Mouse (Mus musculus): ENCODE data around the gene Gm36864. TPM values are rescaled to one million over a fixed set of nuclear protein-coding genes. Genes with fewer than 3 reads are reported as not detected.
"Not testable (repeated sequence)": the region's sequence is repeated elsewhere in the genome, so short reads cannot be mapped to it uniquely, and the experiment has no call there.

Gm36864 gene
- polyA plus RNA-seq, 1 experiment from 2014 or later = not detected

DNA sequence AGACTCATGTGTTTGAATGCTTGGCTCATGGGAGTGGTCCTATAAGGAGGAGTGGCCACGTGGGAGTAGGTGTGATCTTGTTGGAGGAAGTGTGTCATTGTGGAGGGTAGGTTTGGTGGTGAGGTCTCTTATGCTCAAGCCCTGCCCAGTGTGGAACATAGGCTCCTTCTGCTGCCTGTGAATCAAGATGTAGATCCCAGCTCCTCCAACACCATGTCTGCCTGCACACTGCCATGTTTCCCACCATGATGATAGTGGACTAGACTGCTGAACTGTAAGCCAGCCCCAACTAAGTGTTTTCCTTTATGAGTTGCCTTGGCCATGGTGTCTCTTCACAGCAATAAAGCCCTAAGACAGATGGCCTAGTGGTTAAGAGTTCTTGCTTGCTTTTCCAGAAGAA is 8.1 kb downstream of the Gm36864 start:
- H3K9me3 ChIP-seq = no peaks in the 10 kb centered on the region
- H3K4me3 ChIP-seq = no peak overlapping the region
- peaks cover 14% of the 10 kb centered on the region for H3K36me3 ChIP-seq (replicated peaks)
- peaks cover 22% of the 10 kb centered on the region for H3K4me1 ChIP-seq
- no peak for DNase-seq (ENCODE audit: extremely low spot score, low spot score)
- H3K27me3 ChIP-seq (ENCODE audit: poor library complexity, severe bottlenecking) = no peaks in the 10 kb centered on the region
- no peak overlapping the region for H3K27ac ChIP-seq
- WGBS = 50% methylated on average over 1 of the region's 1 CpGs

DNA sequence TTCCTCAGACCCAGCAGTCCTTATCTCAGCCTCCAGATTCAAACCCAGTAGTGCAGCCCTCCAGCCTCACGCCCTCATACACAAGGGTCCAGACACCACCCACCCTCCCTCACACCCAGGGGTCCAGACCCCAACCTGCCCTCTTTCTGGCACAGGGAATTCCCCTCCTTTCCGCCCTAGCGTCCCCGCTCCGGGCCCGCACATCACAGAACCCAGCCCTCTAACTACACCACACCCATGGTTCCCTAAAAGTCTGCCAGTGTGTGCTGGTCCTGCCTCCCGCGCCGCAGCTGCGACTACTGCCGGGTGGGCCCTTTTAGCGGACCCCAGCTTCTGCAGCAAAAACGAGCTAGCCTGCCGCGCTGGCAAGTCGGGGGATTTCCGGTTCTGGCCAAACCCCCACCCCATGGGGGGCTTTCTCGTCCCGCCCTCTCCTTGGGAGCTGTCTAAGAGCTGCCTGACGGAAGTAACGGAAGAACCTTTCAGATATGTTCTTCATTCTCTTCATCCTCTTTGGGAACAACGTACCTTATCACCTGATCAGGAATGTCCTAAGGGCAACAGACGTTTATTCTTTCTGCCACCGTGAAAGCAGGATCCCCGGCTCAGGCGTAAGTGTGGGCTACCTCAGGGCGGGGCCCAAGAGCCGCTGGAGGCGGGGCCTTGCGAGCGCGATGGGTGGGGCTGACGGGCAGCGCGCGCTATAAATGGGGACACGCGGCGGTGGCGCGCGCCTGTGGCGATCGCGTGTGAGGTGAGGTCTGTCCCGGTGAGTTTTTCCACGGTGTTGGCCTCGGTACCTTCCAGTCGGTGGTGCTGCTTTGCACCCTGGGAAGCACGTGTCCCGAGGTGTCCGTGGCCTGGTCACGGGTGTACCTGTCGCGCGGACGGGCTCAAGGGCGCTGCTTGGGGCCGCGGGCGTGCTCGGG is 10.3 kb downstream of the Gm36864 start, which contains the start of the genes 1700028J19Rik and 2410002F23Rik:
1700028J19Rik (minus strand) TSS at position 641 of the 929 bp plus-strand sequence.
2410002F23Rik (plus strand) TSS at position 668 of the 929 bp plus-strand sequence.
- Histone ChIP-seq H3K27me3 (ENCODE audit: poor library complexity, severe bottlenecking) (no peaks in the 10 kb centered on the region), H3K27ac (peak within 1 kb of the TSS; percentile 98), H3K4me1 (peaks cover 24% of the 10 kb centered on the region), H3K4me3 (peak within 1 kb of the TSS; percentile 92), H3K9me3 (no peaks in the 10 kb centered on the region), H3K36me3 (replicated peaks) (peaks cover 36% of the 10 kb centered on the region)
- DNase-seq (ENCODE audit: extremely low spot score, low spot score) = peak; percentile 89
- WGBS = under 1% methylated on average over 62 of the region's 62 CpGs

DNA sequence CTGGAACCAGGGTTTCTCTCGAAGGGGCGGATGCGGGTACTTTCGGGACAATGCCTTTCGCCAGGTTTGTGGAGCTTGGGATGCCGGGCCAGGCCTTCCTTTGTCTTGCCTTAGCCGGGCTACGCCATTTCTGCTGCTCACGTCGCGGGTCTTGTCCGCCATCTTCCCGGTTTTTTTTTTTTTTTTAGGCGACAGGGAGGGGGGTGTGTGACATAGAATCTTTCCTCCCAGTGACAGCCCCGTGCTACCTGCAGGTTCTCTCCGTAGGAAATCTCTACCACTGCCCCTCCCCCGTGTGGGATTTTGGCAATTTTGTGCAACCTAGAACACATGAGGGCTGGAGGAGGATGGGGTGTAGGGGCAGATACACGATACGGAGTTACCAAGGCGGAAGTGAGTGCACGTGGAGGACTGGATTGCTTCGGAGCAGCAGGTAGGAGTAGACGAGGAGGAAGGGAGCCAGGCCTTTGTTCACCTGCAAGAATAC is 11.1 kb downstream of the Gm36864 start:
- Histone ChIP-seq H3K27me3 (ENCODE audit: poor library complexity, severe bottlenecking) (no peaks in the 10 kb centered on the region), H3K4me1 (peaks cover 24% of the 10 kb centered on the region), H3K4me3 (peak overlapping the region; percentile 92), H3K27ac (peak overlapping the region; percentile 98), H3K9me3 (no peaks in the 10 kb centered on the region), H3K36me3 (replicated peaks) (peaks cover 42% of the 10 kb centered on the region)
- peak; percentile 73 for DNase-seq (ENCODE audit: extremely low spot score, low spot score)
- under 1% methylated on average over 23 of the region's 23 CpGs for WGBS

DNA sequence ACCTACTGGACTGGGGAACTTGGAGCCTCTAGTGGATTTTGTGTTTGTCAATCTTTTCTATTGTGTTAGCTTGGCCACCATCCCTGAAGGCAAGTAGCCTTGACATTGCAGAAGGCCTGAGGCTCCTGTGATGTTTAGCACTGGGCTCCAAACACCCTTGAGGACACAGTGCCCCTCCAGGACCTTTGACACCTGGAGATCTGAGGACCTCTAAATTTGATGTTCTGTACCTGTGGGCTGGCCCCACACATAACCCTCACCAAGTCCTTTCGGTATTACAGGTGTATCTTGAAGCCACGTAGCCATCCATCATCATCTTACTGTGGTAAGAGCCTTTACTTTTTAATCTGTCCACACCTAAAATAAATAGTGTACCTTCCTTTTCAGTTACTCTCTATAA is 12.0 kb downstream of the Gm36864 start:
- Histone ChIP-seq H3K36me3 (replicated peaks) (peaks cover 52% of the 10 kb centered on the region), H3K4me3 (peak overlapping the region; percentile 92), H3K27me3 (ENCODE audit: poor library complexity, severe bottlenecking) (no peaks in the 10 kb centered on the region), H3K4me1 (peaks cover 30% of the 10 kb centered on the region), H3K27ac (no peak overlapping the region), H3K9me3 (no peaks in the 10 kb centered on the region)
- DNase-seq (ENCODE audit: extremely low spot score, low spot score) = no peak
- WGBS = 95% methylated on average over 2 of the region's 2 CpGs

DNA sequence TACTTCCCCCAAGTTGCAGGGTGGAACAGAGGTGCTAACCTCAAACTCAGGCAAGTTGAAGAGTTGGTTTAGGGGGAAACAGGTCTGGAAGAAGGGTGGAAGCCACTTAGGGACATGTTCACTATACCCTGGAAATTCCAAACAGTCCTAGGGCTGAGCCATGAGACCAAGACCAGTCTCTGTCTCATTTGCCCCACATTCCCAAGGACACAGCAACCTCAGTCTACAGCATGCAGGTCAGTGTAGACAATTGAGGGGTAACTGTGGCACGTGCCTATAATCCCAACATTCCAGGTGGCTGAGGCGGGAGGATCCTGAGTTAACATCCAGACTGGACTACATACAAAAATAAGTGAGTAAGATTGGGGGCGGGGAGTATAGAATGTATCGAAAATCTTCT is 13.3 kb downstream of the Gm36864 start:
- no peaks in the 10 kb centered on the region for H3K9me3 ChIP-seq
- no peaks in the 10 kb centered on the region for H3K27me3 ChIP-seq (ENCODE audit: poor library complexity, severe bottlenecking)
- no peak overlapping the region for H3K27ac ChIP-seq
- DNase-seq (ENCODE audit: extremely low spot score, low spot score) = no peak
- 92% methylated on average over 4 of the region's 4 CpGs for whole genome bisulfite sequencing
- no peak overlapping the region for H3K4me3 ChIP-seq
- H3K36me3 ChIP-seq (replicated peaks) = peaks cover 64% of the 10 kb centered on the region
- peaks cover 30% of the 10 kb centered on the region for H3K4me1 ChIP-seq

DNA sequence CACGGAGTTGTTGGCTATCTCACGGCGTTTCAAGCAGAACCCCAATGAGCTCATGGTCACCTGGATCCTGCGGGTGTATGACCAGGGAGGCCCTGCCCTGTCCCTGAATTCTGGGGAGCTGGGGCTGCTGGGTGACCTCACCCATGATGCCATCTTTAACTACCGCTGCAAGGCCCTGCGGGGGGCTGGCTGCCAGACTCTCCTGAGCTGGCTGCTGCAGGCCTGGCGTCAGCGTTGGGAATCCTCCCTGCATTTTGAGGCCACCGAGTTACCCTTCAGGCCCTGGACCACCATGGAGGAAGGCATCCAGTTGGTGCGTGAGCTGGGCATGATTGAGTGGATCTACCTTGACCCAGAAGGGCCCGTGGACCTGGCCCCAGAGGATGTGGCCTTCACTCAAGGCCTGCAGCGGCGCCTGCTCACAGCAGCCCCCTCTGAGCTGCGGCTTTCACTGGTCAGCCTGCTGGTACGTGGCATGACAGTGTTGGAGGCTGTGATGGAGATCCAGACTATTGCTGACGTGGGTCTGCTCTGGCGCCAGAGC is 14.8 kb downstream of the Gm36864 start:
- H3K27ac ChIP-seq; H3K4me3 ChIP-seq; DNase-seq (ENCODE audit: extremely low spot score, low spot score); H3K9me3 ChIP-seq; H3K27me3 ChIP-seq (ENCODE audit: poor library complexity, severe bottlenecking): not testable (repeated sequence)
- H3K36me3 ChIP-seq (replicated peaks) = peaks cover 77% of the 10 kb centered on the region
- WGBS = 93% methylated on average over 17 of the region's 17 CpGs
- H3K4me1 ChIP-seq = peaks cover 23% of the 10 kb centered on the region

DNA sequence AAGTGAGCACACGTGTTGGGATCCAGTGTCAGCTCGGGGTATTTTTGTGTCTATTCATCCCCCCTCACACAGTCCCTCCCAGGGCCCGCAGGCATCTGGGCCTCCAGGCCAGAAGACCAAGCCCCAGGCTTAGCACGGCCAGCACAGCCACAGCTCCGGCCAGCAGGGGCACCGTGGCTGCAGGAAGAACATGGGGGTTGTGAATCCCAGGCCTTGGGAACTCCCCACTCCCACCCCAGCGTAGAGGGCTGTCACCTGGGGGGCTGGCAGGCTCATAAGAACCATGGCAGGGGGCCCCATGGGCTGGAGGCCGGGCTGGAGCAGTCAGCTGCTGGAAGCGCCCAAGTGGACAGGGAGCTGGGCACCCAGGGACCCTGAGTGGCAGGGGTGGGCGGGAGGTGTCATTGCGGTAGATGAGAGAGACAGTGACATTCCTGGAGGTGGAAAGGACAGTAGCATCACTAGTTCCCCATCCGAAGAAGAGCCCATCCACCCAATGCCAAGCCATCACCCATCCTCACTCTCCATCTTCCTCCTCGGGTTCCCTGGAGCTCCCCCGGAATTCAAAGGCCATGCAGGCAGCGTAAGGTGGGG is 17.1 kb downstream of the Gm36864 start:
- Histone ChIP-seq H3K27me3 (ENCODE audit: poor library complexity, severe bottlenecking) (no peaks in the 10 kb centered on the region), H3K36me3 (replicated peaks) (peaks cover 76% of the 10 kb centered on the region), H3K27ac (no peak overlapping the region), H3K9me3 (no peaks in the 10 kb centered on the region), H3K4me1 (peaks cover 18% of the 10 kb centered on the region), H3K4me3 (no peak overlapping the region)
- WGBS = 76% methylated on average over 15 of the region's 15 CpGs
- no peak for DNase-seq (ENCODE audit: extremely low spot score, low spot score)

DNA sequence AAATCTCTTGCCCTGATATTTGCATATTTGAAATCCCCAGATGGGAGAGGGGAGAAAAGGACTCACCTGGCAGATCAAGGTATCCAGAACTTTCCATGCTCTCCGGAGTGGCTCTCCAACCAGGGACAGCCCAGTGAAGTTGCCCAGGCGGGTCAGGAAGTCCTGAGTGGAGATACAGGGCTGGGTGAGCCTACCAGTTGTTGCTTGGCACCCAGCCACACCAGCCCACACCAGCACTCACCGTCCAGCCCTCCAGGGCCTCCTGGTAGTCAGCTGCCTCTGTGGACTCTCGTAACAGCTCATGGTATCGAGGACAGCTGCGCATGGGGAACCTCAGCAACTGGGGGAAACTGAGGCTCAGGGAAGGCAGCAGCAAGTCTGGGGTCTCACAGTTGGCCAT is 19.0 kb downstream of the Gm36864 start:
- no peak for DNase-seq (ENCODE audit: extremely low spot score, low spot score)
- Histone ChIP-seq H3K4me3 (no peak overlapping the region), H3K4me1 (peaks cover 6% of the 10 kb centered on the region), H3K36me3 (replicated peaks) (peaks cover 58% of the 10 kb centered on the region), H3K27me3 (ENCODE audit: poor library complexity, severe bottlenecking) (no peaks in the 10 kb centered on the region), H3K27ac (no peak overlapping the region), H3K9me3 (no peaks in the 10 kb centered on the region)
- WGBS = 88% methylated on average over 6 of the region's 6 CpGs

DNA sequence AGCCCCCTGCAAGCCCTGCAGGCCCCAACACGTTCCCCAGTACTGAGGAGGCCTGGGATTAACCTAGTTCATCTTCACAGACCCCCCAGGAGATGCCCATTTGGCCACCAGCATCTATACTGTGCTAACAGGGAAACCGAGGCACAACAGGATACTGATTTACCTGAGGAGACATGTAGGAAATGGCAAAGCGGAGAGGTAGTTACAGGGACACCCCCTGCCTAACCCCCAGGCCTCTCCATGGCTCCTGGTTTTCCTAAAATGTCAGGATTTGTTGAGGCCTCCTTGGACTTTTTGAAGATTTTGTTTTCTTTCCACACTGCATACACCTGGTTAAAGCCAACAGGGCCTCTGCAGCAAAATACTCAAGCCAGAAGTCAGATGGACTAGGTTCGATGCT is 21.3 kb downstream of the Gm36864 start, which contains the start of gene Acp4:
Acp4 (minus strand) TSS at position 101 of the 400 bp plus-strand sequence.
- H3K27ac ChIP-seq = no peak within 1 kb of the TSS
- H3K9me3 ChIP-seq = no peaks in the 10 kb centered on the region
- no peak within 1 kb of the TSS for H3K4me3 ChIP-seq
- no peak for DNase-seq (ENCODE audit: extremely low spot score, low spot score)
- 88% methylated on average over 4 of the region's 4 CpGs for WGBS
- H3K4me1 ChIP-seq = peaks cover 5% of the 10 kb centered on the region
- H3K36me3 ChIP-seq (replicated peaks) = peaks cover 36% of the 10 kb centered on the region
- peaks cover 20% of the 10 kb centered on the region for H3K27me3 ChIP-seq (ENCODE audit: poor library complexity, severe bottlenecking)

DNA sequence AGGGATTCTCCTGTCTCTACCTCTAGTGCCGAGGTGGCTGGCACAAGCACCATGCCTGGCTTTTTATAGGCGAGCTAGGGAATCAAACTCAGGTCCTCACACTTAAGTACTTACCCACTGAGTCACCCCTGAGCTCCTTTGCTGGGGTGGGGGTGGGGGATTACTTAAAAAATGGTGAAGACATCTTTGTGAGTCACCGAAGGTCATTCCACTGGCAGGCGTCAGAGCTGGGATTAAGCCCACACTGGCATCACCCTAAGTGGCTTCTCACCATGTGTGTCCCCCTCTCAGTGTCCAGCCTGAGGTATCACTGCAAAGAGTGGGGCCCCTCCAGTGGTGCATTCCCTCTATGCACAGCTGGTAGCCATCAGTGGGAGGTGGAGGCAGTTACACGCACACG is 24.4 kb downstream of the Gm36864 start:
- Histone ChIP-seq H3K4me3 (no peak overlapping the region), H3K27ac (no peak overlapping the region), H3K4me1 (peaks cover 7% of the 10 kb centered on the region), H3K36me3 (replicated peaks) (peaks cover 4% of the 10 kb centered on the region; the same call in 1 of the 2 replicates), H3K9me3 (no peaks in the 10 kb centered on the region), H3K27me3 (ENCODE audit: poor library complexity, severe bottlenecking) (peaks cover 43% of the 10 kb centered on the region)
- DNase-seq (ENCODE audit: extremely low spot score, low spot score) = no peak
- 82% methylated on average over 6 of the region's 6 CpGs for WGBS

DNA sequence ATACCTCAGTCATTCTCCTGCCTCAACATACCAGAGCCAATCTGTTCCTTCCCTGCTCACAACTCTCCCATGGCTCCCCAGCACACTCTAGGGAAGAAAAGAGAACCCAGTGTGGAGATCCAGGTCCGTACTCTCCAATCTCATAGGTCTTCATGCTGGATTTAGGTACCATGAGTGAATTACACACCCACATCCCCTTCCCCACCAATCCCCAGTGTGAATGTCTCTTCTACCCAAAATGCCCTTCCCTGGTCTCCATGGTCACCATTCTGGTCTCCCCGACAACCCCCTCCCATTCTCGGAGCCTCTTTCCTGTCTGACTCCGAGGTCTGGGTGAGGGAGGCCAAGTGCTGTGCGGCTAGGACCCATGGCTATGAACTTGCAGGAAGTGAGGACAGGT is 25.2 kb downstream of the Gm36864 start, which contains the start of gene Gm15517:
Gm15517 (plus strand) TSS at position 301 of the 400 bp plus-strand sequence.
- DNase-seq (ENCODE audit: extremely low spot score, low spot score) = no peak
- 63% methylated on average over 5 of the region's 5 CpGs for WGBS

DNA sequence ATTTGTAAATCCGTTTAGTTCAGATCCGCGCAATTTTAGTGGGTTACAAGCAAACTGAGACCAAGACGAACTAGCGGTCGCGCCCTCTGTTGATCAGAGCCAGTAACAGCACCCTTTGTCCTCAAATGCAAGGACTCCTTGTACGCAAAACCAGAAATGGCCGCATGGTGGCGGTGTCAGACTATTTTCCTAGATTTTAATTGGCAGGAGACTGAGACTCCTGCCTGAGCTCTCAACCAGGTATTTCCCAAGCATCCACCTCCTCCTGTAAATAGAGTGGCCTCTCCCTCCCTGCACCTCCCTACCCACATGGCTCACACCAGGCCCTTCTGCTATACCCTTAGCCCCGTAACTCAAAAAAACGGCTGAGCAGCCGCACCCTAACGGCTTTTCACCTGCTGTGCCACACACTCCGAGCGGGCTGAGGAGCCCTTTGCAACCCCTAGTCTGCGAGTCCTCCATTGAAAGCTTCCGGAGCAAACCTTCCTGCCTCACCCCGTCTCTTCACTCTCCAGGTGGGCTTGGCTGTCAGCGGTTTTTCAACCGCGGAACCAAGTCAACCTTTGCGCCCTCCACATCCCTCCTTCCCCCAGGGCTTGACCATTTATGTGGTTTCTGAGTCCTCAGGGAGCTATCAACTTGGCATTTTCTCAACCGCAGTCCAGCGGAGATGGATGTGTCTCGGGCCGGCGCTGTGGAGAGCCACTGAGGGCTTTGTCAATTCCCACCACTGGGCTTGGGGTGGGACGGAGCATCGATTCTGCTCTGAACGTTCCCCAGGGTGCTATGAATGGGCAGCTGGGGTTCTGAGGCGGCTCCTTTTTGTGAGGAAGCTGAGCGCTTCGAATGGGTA is 27.0 kb downstream of the Gm36864 start:
- H3K9me3 ChIP-seq = no peaks in the 10 kb centered on the region
- peak overlapping the region; percentile 45 for H3K4me3 ChIP-seq
- DNase-seq (ENCODE audit: extremely low spot score, low spot score) = peak; percentile 95
- peak overlapping the region; percentile 44; the same call in 1 of the 2 replicates for H3K27ac ChIP-seq
- peaks cover 54% of the 10 kb centered on the region for H3K27me3 ChIP-seq (ENCODE audit: poor library complexity, severe bottlenecking)
- WGBS = 2% methylated on average over 34 of the region's 34 CpGs
- no peaks in the 10 kb centered on the region for H3K36me3 ChIP-seq (replicated peaks)
- peaks cover 7% of the 10 kb centered on the region for H3K4me1 ChIP-seq

More for the DNA sequence above, 25.2 kb downstream of the Gm36864 start, which contains the start of gene Gm15517:
- Histone ChIP-seq H3K27ac (no peak within 1 kb of the TSS), H3K4me1 (peaks cover 7% of the 10 kb centered on the region), H3K36me3 (replicated peaks) (0 out of 2 replicates have a peak, but pooled peaks cover 3% of the 10 kb centered on the region), H3K4me3 (no peak within 1 kb of the TSS), H3K27me3 (ENCODE audit: poor library complexity, severe bottlenecking) (peaks cover 43% of the 10 kb centered on the region), H3K9me3 (no peaks in the 10 kb centered on the region)
